Mouse (Mus musculus): ENCODE results near the gene Nfix.

DNA sequence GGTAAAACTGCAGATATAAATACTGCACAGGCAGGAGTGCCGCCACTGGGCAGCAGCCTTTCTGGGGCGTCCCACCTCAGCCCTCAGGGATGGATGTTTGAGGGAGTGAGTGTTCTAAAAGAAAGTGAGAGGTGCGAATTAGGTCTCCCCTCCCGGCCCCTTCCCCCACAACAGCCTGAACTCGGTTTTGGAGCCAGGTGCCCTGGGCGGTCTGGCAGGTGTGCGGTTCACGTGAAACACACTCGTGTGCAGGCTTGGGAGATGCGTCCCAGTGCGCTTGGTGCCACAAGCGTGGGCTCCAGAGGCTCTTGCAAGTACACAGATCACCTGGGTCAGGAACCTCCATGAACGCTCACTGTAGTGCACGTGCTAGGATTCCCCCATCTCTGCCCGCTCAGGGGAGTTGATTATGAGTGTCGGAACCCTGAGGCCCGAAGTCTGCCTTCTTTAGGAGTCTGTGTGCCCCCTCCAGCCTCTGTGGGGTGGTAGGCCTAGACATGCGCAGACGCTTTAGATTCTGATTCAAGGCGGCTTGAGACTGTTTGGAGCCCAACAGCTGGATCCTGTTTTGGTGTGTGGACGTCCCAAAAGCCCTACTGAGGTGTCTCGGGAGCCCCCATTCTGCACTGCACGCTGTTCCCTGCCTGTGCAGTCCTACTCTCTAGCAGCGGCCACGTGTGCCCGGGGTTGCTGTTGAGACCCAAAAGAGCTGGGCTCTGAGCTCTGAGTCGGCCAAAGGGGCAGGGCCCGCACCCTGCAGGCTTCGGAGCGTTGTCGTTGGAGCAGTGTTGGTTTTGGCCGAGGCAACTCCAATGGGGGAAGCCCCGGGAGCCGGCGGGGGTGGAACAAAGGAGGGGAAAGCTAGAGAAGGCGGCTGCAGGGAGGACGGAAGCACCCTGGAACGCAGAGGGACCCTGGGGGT is 14.1 kb downstream of the Nfix start:
- TF ChIP-seq CTCF (IDR thresholded peaks at IDR 0.05; ENCODE audit: borderline replicate concordance, insufficient read depth, low read depth, low read length) (no peak), POLR2A (IDR thresholded peaks at IDR 0.05; ENCODE audit: borderline replicate concordance, insufficient read depth, low read length) (no peak)

Measured in cerebellum, adult 2 months (tissue).